Mouse (Mus musculus): ENCODE measurements around the gene Smim11. TPM values are rescaled to one million over a fixed set of nuclear protein-coding genes. Genes with fewer than 3 reads are reported as not detected.

Gene Smim11
- total and polyA plus RNA-seq, 2 experiments, result 19.2 to 22.3 TPM

DNA sequence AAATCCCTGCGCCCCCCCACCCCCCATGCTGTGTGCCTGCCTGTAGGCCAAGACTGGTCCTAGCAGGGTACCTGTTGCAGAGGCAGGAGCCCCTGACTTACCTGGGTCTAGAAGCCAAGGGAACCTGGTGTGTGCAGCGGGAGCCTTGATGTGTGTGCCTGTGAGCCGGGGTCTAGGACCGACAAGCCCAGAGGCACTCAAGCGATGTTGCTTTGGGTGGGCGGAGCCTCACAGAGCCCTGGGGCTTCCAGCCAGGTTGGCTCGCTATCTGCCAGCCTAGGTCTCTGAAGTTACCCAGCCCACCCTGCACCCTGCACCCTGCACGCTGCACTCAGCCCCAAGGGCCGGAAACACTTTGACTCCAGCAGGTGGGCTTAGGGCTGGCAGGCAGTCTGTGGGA, 57.6 kb downstream of the Smim11 start:
- 29% methylated on average over 9 of the region's 9 CpGs for WGBS

DNA sequence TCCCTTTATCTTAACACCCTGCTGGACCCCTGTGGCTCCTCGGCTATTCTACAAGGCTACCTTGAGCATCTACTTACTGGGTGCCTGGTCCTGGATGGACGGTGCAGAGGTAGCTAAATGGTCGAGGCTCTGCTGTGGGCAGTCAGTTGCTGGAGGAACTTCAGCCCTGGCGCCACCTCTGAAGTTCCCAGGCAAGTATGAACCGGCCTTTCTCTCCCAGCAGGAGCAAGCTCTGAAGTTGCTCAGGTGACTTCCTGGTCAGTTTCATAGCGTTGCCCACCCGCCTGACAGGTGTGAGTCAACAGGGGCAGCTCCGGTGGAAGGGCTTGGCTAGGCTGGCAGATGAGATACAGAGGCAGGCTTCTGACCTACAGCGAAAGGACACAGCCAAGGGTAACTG, 58.1 kb downstream of the Smim11 start, which contains the start of gene Kcne1:
Kcne1 (minus strand) TSS at position 240 of the 400 bp plus-strand sequence.
- WGBS, result 37% methylated on average over 9 of the region's 9 CpGs
- H3K4me1 ChIP-seq (ENCODE audit: control insufficient read depth, insufficient read depth, low read length), result no peaks in the 10 kb centered on the region
- TF ChIP-seq POLR2A (IDR thresholded peaks at IDR 0.05; ENCODE audit: extremely low read depth, insufficient read depth, low read length), result no peak
- TF ChIP-seq CTCF (IDR thresholded peaks at IDR 0.05; ENCODE audit: low read depth, low read length), result no peak
- DNase-seq (ENCODE audit: extremely low read depth, low read depth, low spot score), result no peak
- peaks cover 5% of the 10 kb centered on the region; the same call in 1 of the 2 replicates for H3K27me3 ChIP-seq (ENCODE audit: control insufficient read depth, insufficient read depth, low read length)
- no peak within 1 kb of the TSS for H3K27ac ChIP-seq (replicated peaks; ENCODE audit: insufficient read depth, low read depth, low read length)
- H3K36me3 ChIP-seq (ENCODE audit: control insufficient read depth, insufficient read depth, low read length), result no peaks in the 10 kb centered on the region
- no peak within 1 kb of the TSS for H3K4me3 ChIP-seq (ENCODE audit: insufficient read depth, low read depth, low read length)
- H3K79me2 ChIP-seq (ENCODE audit: control insufficient read depth, insufficient read depth, low read length), result no peaks in the 10 kb centered on the region
- H3K9ac ChIP-seq (ENCODE audit: low read depth, low read length), result no peak within 1 kb of the TSS

More for the DNA sequence above, 57.6 kb downstream of the Smim11 start:
- Histone ChIP-seq H3K4me3 (ENCODE audit: insufficient read depth, low read depth, low read length) (no peak overlapping the region), H3K79me2 (ENCODE audit: control insufficient read depth, insufficient read depth, low read length) (no peaks in the 10 kb centered on the region), H3K36me3 (ENCODE audit: control insufficient read depth, insufficient read depth, low read length) (no peaks in the 10 kb centered on the region), H3K27ac (replicated peaks; ENCODE audit: insufficient read depth, low read depth, low read length) (no peak overlapping the region), H3K9ac (ENCODE audit: low read depth, low read length) (no peak overlapping the region), H3K27me3 (ENCODE audit: control insufficient read depth, insufficient read depth, low read length) (peaks cover 5% of the 10 kb centered on the region; the same call in 1 of the 2 replicates), H3K4me1 (ENCODE audit: control insufficient read depth, insufficient read depth, low read length) (no peaks in the 10 kb centered on the region)
- DNase-seq (ENCODE audit: extremely low read depth, low read depth, low spot score), result no peak
- TF ChIP-seq POLR2A (IDR thresholded peaks at IDR 0.05; ENCODE audit: extremely low read depth, insufficient read depth, low read length) (no peak), CTCF (IDR thresholded peaks at IDR 0.05; ENCODE audit: low read depth, low read length) (no peak)

GRCm38 (mm10) chr16:92360711-92361110, 59.6 kb downstream of the Smim11 start:
- Histone ChIP-seq H3K79me2 (ENCODE audit: control insufficient read depth, insufficient read depth, low read length) (no peaks in the 10 kb centered on the region), H3K4me3 (ENCODE audit: insufficient read depth, low read depth, low read length) (no peak overlapping the region), H3K27me3 (ENCODE audit: control insufficient read depth, insufficient read depth, low read length) (peaks cover 5% of the 10 kb centered on the region; the same call in 1 of the 2 replicates), H3K36me3 (ENCODE audit: control insufficient read depth, insufficient read depth, low read length) (no peaks in the 10 kb centered on the region), H3K27ac (replicated peaks; ENCODE audit: insufficient read depth, low read depth, low read length) (no peak overlapping the region), H3K4me1 (ENCODE audit: control insufficient read depth, insufficient read depth, low read length) (no peaks in the 10 kb centered on the region), H3K9ac (ENCODE audit: low read depth, low read length) (no peak overlapping the region)
- no peak for DNase-seq (ENCODE audit: extremely low read depth, low read depth, low spot score)
- 83% methylated on average over 7 of the region's 7 CpGs for WGBS
- TF ChIP-seq CTCF (IDR thresholded peaks at IDR 0.05; ENCODE audit: low read depth, low read length) (no peak), POLR2A (IDR thresholded peaks at IDR 0.05; ENCODE audit: extremely low read depth, insufficient read depth, low read length) (no peak)

Other genes starting within 250 kb of the Smim11 start
- gene Mrps6, start 243.0 kb upstream of the Smim11 start, total RNA-seq (2014; rRNA removed), result 6.1 and 9.5 TPM in 2 replicates
- 11.6 and 11.7 TPM in 2 replicates for gene Mrps6, start 243.0 kb upstream of the Smim11 start, polyA plus RNA-seq (2012; rRNA removed)
- not detected in 2 replicates for gene Gm49711, start 243.0 kb upstream of the Smim11 start, total RNA-seq (2014; rRNA removed)
- gene Gm49711, start 243.0 kb upstream of the Smim11 start, polyA plus RNA-seq (2012; rRNA removed), result not detected in 2 replicates
- 3.8 and 5.2 TPM in 2 replicates for gene Slc5a3, start 243.0 kb upstream of the Smim11 start, total RNA-seq (2014; rRNA removed)
- 0.42 and 0.53 TPM in 2 replicates for gene Slc5a3, start 243.0 kb upstream of the Smim11 start, polyA plus RNA-seq (2012; rRNA removed)
- not detected in 2 replicates for gene Kcne2, start 8.9 kb upstream of the Smim11 start, total RNA-seq (2014; rRNA removed)
- gene Kcne2, start 8.9 kb upstream of the Smim11 start, polyA plus RNA-seq (2012; rRNA removed), result not detected in 2 replicates
- gene Fam243, start 20.2 kb downstream of the Smim11 start, total RNA-seq (2014; rRNA removed), result not detected in 2 replicates
- gene Fam243, start 20.2 kb downstream of the Smim11 start, polyA plus RNA-seq (2012; rRNA removed), result not detected in 2 replicates
- not detected in 2 replicates for gene Kcne1, start 58.2 kb downstream of the Smim11 start, total RNA-seq (2014; rRNA removed)
- gene Kcne1, start 58.2 kb downstream of the Smim11 start, polyA plus RNA-seq (2012; rRNA removed), result not detected in 2 replicates
- 12.8 and 14.0 TPM in 2 replicates for gene Rcan1, start 169.6 kb downstream of the Smim11 start, total RNA-seq (2014; rRNA removed)
- gene Rcan1, start 169.6 kb downstream of the Smim11 start, polyA plus RNA-seq (2012; rRNA removed), result 7.8 and 8.2 TPM in 2 replicates
- gene Clic6, start 184.4 kb downstream of the Smim11 start, total RNA-seq (2014; rRNA removed), result 0.09 and 0.13 TPM in 2 replicates
- gene Clic6, start 184.4 kb downstream of the Smim11 start, polyA plus RNA-seq (2012; rRNA removed), result 0.04 and 0.06 TPM in 2 replicates